Mouse (Mus musculus): ENCODE data around the gene Nipa1. TPM values are rescaled to one million over a fixed set of nuclear protein-coding genes. Genes with fewer than 3 reads are reported as not detected.
"Not testable (repeated sequence)": the region's sequence is repeated elsewhere in the genome, so short reads cannot be mapped to it uniquely, and the experiment has no call there.

Gene Nipa1
- polyA plus RNA-seq, 1 experiment from 2014 or later = 6.4 TPM

DNA sequence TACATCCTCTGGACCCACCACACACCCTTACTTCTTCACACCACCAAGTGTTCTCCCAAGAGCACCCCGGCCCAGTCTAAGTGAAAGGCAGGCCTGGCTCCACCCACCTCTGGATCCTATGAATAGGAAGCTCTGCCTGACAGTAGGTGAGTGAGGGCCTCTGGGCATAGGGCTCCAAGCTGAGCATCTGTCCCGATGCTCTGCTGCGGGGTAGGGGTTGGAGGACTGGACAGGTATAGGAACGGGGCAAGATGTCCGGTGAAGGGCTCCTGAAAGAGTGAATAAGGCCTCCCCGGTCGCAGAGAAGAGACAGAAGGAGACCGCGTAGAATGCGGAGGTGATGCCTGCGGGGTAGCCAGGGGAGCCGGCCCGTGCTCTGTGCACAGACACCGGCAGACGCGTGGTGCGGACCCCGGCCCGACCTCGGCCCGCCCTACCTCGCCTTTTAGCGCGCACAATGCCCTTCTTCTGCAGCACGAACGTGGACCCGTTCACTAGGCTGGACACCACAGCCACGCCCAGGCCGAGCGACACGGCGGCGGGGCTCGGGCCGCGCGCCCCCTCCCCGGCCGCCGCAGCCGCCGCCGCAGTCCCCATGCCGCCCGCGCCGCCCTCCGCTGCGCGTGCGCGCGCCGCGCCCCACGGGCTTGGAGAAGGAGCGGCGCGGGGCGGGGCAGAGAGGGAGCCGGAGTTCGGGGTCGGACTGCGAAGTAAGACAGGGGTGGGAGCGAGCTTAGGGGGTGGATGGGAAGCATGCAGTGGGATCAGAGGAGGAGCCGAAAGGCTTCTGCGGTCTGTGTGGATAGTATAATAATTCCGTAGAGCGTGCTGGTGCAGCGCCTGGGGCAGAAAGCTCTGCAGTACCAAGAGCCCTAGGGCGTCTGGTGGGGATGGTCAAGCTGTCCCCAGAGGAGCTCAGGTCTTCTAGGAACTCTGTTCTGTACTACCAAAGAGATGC, 503 bp downstream of the Nipa1 start:
- H3K27ac ChIP-seq = peak overlapping the region; percentile 90

DNA sequence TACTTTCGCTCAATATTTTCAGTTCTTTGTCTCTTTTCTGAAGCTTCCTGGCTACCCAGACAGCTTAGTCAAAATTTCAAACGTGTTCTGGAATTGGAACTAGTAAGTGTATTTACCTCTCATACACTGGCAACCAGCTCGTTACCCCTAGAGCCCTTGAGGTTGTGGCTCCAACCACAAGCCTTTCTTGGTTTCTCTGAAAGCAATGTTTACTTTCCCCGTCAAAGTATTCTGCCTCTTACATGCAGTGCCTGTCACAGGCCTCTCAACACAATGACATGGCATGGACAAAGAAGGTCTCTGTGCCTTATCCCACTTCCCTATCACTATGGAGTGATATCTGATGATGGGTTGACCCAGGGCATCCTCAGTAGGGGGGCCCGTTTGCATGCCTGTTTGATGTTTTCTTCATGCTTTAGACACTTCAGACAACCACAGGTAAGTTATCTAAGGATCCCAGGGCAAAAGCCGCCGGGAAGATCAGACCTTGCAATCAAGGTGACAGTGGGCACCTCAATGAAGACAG, 1.2 kb downstream of the Nipa1 start:
- Histone ChIP-seq H3K4me1 (peaks cover 13% of the 10 kb centered on the region), H3K27ac (peak overlapping the region; percentile 90), H3K9me3 (no peaks in the 10 kb centered on the region), H3K4me3 (peak overlapping the region; percentile 76), H3K36me3 (replicated peaks) (no peaks in the 10 kb centered on the region), H3K27me3 (ENCODE audit: poor library complexity, severe bottlenecking) (0 out of 2 replicates have a peak, but pooled peaks cover 9% of the 10 kb centered on the region)
- no peak for DNase-seq (ENCODE audit: extremely low spot score, low spot score)
- 59% methylated on average over 7 of the region's 7 CpGs for WGBS

More for the DNA sequence above, 503 bp downstream of the Nipa1 start:
- DNase-seq (ENCODE audit: extremely low spot score, low spot score) = peak; percentile 74
- peak overlapping the region; percentile 76 for H3K4me3 ChIP-seq
- under 1% methylated on average over 61 of the region's 71 CpGs for WGBS
- H3K9me3 ChIP-seq = no peaks in the 10 kb centered on the region
- 0 out of 2 replicates have a peak, but pooled peaks cover 9% of the 10 kb centered on the region for H3K27me3 ChIP-seq (ENCODE audit: poor library complexity, severe bottlenecking)
- H3K36me3 ChIP-seq (replicated peaks) = no peaks in the 10 kb centered on the region
- peaks cover 13% of the 10 kb centered on the region for H3K4me1 ChIP-seq

DNA sequence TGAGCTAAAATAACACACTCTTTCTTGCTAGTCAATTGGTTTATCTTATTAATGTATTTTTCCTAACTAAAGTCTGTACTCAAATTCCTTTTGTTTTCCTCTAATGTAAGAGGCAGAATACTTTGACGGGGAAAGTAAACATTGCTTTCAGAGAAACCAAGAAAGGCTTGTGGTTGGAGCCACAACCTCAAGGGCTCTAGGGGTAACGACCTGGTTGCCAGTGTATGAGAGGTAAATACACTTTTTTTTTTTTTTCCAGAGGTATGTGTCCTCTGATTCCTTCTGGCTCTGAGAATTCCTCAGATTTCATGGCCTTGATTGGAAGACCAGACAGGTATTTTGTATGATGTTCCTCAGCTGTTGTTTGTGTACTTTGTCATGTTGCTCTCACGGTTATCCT, 2.0 kb downstream of the Nipa1 start:
- WGBS = 87% methylated on average over 3 of the region's 3 CpGs
- H3K4me3 ChIP-seq = no peak overlapping the region
- no peak overlapping the region for H3K27ac ChIP-seq
- 0 out of 2 replicates have a peak, but pooled peaks cover 9% of the 10 kb centered on the region for H3K27me3 ChIP-seq (ENCODE audit: poor library complexity, severe bottlenecking)
- H3K36me3 ChIP-seq (replicated peaks) = no peaks in the 10 kb centered on the region
- peaks cover 13% of the 10 kb centered on the region for H3K4me1 ChIP-seq
- DNase-seq (ENCODE audit: extremely low spot score, low spot score) = no peak
- H3K9me3 ChIP-seq = no peaks in the 10 kb centered on the region

DNA sequence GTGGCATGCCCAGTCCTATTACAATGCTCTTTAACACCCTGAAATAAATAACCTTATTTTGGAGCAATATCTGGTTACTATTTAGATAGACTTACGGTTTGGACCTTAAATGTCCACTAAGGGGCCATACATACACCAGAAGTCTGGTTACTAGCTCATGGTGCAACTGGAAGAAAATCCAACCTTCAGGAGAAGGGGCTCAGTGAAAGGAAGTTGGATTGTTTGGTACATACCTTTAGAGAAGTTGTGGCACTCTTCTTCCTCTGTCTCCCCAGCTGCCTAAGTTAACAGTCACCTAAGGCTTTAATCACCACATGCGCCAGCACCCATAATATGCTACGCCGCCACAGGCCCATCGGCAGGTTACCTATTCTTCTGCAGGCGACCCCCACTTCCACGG, 3.9 kb downstream of the Nipa1 start:
- no peak for DNase-seq (ENCODE audit: extremely low spot score, low spot score)
- WGBS = 94% methylated on average over 7 of the region's 7 CpGs
- H3K4me3 ChIP-seq = no peak overlapping the region
- no peaks in the 10 kb centered on the region for H3K36me3 ChIP-seq (replicated peaks)
- no peaks in the 10 kb centered on the region for H3K9me3 ChIP-seq
- H3K27ac ChIP-seq = 0 out of 2 replicates have a peak overlapping the region, but pooled peaks have one; percentile 21
- 0 out of 2 replicates have a peak, but pooled peaks cover 7% of the 10 kb centered on the region for H3K27me3 ChIP-seq (ENCODE audit: poor library complexity, severe bottlenecking)
- peaks cover 13% of the 10 kb centered on the region for H3K4me1 ChIP-seq

DNA sequence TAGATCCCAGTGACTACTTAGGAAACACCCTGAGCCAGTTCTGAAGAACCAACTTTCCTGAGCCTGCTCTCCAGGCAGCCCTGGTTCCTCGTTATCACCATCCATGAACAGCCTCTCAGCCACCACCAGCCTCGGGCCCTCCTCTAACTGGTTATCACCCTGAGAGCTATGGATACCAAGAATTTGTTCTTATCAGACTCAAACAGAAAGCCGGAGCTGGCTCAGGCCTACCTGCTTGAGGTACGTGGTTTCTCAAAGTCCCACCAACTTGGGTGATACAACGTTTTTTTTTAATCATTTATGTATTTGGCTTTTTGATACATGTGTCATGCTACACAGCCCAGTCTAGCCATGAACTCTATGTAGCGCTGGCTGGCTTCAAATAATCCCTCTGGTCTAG, 4.6 kb downstream of the Nipa1 start:
- Histone ChIP-seq H3K27ac (no peak overlapping the region), H3K4me3 (no peak overlapping the region), H3K4me1 (peaks cover 13% of the 10 kb centered on the region), H3K36me3 (replicated peaks) (no peaks in the 10 kb centered on the region), H3K27me3 (ENCODE audit: poor library complexity, severe bottlenecking) (0 out of 2 replicates have a peak, but pooled peaks cover under 1% of the 10 kb centered on the region), H3K9me3 (no peaks in the 10 kb centered on the region)
- 89% methylated on average over 6 of the region's 6 CpGs for WGBS
- DNase-seq (ENCODE audit: extremely low spot score, low spot score) = no peak

DNA sequence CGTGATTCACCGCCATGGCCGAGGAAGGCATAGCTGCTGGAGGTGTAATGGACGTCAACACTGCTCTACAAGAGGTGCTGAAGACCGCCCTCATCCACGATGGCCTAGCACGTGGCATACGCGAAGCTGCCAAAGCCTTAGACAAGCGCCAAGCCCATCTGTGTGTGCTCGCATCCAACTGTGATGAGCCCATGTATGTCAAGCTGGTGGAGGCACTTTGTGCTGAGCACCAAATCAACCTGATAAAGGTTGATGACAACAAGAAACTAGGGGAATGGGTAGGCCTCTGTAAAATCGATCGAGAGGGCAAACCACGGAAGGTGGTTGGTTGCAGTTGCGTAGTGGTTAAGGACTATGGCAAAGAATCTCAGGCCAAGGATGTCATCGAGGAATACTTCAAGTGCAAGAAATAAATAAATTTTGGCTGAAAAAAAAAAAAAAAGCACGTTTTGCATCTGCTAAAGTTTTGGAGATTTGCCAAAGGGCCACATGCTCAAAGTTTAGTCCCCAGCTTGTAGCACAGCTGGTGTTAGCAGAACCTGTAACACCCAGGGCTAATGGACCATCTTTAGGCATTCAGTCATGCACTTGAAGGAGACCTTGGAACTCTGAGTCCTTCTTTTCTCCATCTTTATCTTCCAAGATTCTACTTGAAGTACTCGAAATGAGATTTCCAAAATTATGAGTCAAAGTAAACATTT, 5.6 kb downstream of the Nipa1 start:
- H3K9me3 ChIP-seq; H3K4me1 ChIP-seq; DNase-seq (ENCODE audit: extremely low spot score, low spot score); H3K27ac ChIP-seq; H3K36me3 ChIP-seq (replicated peaks); H3K27me3 ChIP-seq (ENCODE audit: poor library complexity, severe bottlenecking); H3K4me3 ChIP-seq: not testable (repeated sequence)
- WGBS = 95% methylated on average over 9 of the region's 18 CpGs

DNA sequence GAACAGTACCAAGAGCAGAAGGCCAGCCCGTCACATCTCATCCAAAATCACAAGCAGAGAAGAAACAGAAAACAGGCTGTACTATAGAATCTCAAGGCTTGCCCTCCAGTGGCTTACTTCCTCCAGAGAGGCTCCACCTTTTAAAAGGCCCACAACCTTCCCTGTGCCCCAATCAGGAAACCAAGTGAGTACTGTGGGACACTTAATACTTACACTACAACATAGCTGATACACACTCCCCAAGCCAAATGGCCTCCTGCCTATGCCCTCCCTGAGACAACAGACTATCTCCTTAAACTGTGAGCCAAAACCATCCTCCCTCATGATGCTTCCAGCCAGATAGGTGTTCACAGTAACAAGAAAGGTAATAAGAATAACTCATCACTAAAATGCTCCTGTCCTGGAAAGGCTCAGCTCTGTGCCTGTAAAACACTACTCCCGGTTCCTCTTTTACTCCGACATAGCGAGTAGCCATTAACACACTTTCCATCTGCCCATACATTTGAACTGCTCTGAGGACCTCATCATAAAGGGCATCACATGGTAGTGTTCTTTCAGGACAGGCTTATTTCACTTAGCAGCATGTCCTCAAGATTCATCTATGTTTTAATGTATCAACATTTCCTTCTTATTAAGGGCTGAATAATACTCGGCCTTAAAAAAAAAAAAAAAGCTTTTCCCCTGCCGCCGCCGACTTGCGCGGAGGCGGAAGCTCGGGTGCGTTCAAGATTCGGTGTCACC, 6.3 kb downstream of the Nipa1 start:
- Histone ChIP-seq H3K9me3 (no peaks in the 10 kb centered on the region), H3K27ac (no peak overlapping the region)
- WGBS = 99% methylated on average over 14 of the region's 14 CpGs

DNA sequence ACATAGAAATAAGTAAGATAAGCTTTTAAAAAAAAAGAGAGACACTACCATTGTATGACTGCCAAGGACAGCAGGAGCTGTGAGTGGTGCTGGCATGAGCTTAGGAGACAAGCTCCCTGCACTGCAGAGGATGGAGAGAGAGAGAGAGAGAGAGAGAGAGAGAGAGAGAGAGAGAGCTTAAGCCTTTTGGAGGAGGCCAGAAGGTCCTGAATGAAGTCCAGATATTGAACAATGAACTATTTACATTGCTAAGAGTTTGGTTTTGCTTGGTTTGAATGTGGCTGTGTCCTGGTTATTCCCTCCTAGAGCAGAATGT, 8.8 kb downstream of the Nipa1 start:
- Histone ChIP-seq H3K27me3 (ENCODE audit: poor library complexity, severe bottlenecking) (no peaks in the 10 kb centered on the region), H3K36me3 (replicated peaks) (no peaks in the 10 kb centered on the region), H3K4me3 (no peak overlapping the region), H3K9me3 (no peaks in the 10 kb centered on the region), H3K27ac (no peak overlapping the region), H3K4me1 (no peaks in the 10 kb centered on the region)
- DNase-seq (ENCODE audit: extremely low spot score, low spot score) = no peak

More for the DNA sequence above, 6.3 kb downstream of the Nipa1 start:
- no peak for DNase-seq (ENCODE audit: extremely low spot score, low spot score)
- Histone ChIP-seq H3K27me3 (ENCODE audit: poor library complexity, severe bottlenecking) (no peaks in the 10 kb centered on the region), H3K4me3 (no peak overlapping the region), H3K4me1 (peaks cover under 1% of the 10 kb centered on the region), H3K36me3 (replicated peaks) (no peaks in the 10 kb centered on the region)

DNA sequence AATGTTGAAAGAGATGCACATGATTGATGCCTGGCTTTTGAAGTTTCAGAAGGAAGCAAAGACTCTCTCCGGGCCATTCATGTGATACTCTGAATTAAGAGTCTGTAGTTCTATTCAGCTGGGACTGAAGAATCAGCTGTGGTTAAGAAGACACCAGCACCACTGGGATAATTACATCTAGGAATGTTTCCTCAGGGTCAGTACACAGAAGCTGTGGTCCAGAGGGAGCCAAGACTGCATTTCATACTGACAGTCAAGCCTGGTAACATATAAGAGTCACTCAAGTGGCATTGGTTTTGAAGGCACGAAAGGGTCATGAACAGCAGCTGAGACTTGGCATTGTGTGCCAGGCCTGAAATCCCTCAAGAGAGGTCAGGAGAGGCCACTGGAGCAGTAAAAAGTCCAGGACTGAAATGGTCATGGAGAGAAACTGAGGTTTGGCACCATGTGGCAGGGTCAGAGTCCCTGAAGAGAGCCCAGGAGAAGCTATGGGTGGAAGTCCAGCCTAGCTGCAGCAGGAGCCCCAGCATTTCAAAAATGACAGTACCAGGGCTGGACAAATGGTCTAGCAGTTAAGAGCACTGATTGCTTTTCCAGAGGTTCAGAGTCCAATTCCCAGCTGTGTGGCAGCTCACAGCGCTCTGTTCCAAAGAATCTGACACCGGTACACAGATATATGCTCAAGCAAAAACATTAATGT, 9.3 kb downstream of the Nipa1 start:
- H3K9me3 ChIP-seq = no peaks in the 10 kb centered on the region
- no peaks in the 10 kb centered on the region for H3K36me3 ChIP-seq (replicated peaks)
- H3K4me1 ChIP-seq = no peaks in the 10 kb centered on the region
- no peak overlapping the region for H3K4me3 ChIP-seq
- no peaks in the 10 kb centered on the region for H3K27me3 ChIP-seq (ENCODE audit: poor library complexity, severe bottlenecking)
- no peak for DNase-seq (ENCODE audit: extremely low spot score, low spot score)
- H3K27ac ChIP-seq = no peak overlapping the region
- WGBS = 90% methylated on average over 4 of the region's 4 CpGs

DNA sequence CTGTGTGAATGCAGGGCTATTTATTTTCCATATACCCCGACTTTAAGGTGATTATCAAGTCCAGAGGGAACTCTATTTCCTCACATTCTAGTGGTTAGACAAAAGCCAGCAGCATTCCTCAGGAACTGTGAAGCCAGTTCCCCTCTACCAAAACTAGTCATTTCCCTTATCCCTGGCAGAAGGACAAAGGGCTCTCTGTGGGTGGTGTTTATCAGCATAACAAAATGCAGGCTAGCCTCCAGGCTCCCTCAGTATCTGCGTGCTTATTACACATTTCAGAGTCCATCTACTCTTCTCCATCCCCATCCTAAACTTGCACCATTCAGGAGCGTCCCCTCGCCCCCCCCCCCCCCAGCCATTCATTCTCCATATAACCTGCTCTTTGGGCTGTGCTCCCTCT, 20.8 kb downstream of the Nipa1 start:
- Histone ChIP-seq H3K27ac (peak overlapping the region; percentile 65), H3K4me3 (no peak overlapping the region), H3K4me1 (peaks cover 16% of the 10 kb centered on the region), H3K27me3 (ENCODE audit: poor library complexity, severe bottlenecking) (no peaks in the 10 kb centered on the region), H3K9me3 (no peaks in the 10 kb centered on the region), H3K36me3 (replicated peaks) (no peaks in the 10 kb centered on the region)
- 3% methylated on average over 2 of the region's 4 CpGs for WGBS
- no peak for DNase-seq (ENCODE audit: extremely low spot score, low spot score)

DNA sequence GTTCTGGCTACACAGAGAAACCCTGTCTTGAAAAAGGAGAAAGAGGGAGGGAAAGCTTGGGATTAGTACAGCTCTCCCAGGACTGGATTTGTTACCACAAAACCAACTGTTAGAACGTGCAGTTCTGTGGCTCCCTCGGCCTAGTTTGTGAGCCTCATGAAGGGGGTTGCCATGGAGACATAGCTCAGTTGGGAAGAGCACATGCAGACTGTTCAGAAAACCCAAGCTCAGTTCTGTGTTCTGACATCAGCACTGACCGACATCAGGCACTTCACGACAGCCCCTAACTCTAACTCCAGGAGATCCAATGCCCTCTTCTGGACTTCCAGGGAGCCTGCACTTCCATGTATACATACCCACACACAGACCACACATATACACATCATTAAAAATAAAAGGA, 24.7 kb downstream of the Nipa1 start:
- no peaks in the 10 kb centered on the region for H3K36me3 ChIP-seq (replicated peaks)
- WGBS = 57% methylated on average over 4 of the region's 4 CpGs
- no peaks in the 10 kb centered on the region for H3K27me3 ChIP-seq (ENCODE audit: poor library complexity, severe bottlenecking)
- H3K27ac ChIP-seq = no peak overlapping the region
- DNase-seq (ENCODE audit: extremely low spot score, low spot score) = no peak
- H3K4me1 ChIP-seq = peaks cover 16% of the 10 kb centered on the region
- no peak overlapping the region for H3K4me3 ChIP-seq
- no peaks in the 10 kb centered on the region for H3K9me3 ChIP-seq

DNA sequence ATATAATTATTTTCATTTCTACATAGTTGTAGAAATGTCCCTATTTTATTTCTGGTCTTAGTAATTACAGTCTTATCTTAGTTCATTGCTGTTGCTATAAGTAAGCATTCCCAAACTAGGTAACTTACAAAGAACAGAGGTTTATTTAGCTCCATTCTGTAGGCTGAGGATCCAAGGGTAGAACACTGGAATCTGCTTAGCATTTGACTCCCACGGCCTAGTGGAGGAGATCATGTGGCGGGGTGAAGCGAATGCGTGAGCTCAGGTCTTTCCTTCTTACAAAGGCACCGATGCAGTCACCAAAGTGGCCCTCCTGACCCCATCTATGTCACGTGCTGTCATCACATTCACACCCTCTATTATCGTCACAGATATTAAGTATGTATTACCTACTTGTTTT, 27.9 kb downstream of the Nipa1 start:
- 91% methylated on average over 7 of the region's 7 CpGs for WGBS
- H3K36me3 ChIP-seq (replicated peaks) = no peaks in the 10 kb centered on the region
- no peak for DNase-seq (ENCODE audit: extremely low spot score, low spot score)

More for the DNA sequence above, 27.9 kb downstream of the Nipa1 start:
- H3K9me3 ChIP-seq = no peaks in the 10 kb centered on the region
- H3K4me1 ChIP-seq = 0 out of 2 replicates have a peak, but pooled peaks cover 4% of the 10 kb centered on the region
- H3K4me3 ChIP-seq = no peak overlapping the region
- no peaks in the 10 kb centered on the region for H3K27me3 ChIP-seq (ENCODE audit: poor library complexity, severe bottlenecking)
- H3K27ac ChIP-seq = no peak overlapping the region

Measured in forebrain, embryonic 10.5 days (tissue).